Mouse (Mus musculus): ENCODE measurements around the gene Slc25a26. TPM values are rescaled to one million over a fixed set of nuclear protein-coding genes. Genes with fewer than 3 reads are reported as not detected.

The Slc25a26 gene
- polyA plus RNA-seq, 1 experiment, result 5.0 TPM

DNA sequence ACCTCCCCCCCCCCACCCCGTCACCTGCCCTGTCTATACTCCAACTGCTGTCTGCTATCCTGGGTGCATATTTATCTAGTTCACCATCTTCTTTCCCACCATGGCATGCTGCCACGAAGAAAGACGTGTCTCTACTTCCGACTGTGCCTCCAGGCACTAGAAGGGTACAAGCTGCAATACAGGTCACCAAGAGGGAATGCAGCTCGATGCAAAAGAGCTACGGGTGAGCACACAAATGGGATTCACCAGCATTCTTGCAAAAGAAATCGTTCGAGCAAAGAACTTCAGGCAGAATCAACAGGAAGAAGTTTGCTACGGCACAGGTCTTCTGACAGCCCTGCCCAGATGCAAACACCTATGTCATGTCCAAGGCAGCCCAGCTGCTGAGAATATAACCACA is 134.6 kb downstream of the Slc25a26 start:
- Histone ChIP-seq H3K4me3 (ENCODE audit: low read depth, low read length) (no peak overlapping the region), H3K27me3 (ENCODE audit: control insufficient read depth, insufficient read depth, low read length) (no peaks in the 10 kb centered on the region), H3K27ac (ENCODE audit: insufficient read depth, low read depth, low read length) (no peak overlapping the region), H3K36me3 (ENCODE audit: control insufficient read depth, insufficient read depth, low read length) (peaks cover 4% of the 10 kb centered on the region; the same call in 1 of the 2 replicates), H3K4me1 (ENCODE audit: control insufficient read depth, insufficient read depth, insufficient read length, low read length) (peaks cover 16% of the 10 kb centered on the region; the same call in 1 of the 2 replicates)
- TF ChIP-seq CTCF (IDR thresholded peaks at IDR 0.05; ENCODE audit: extremely low read depth, insufficient read length, insufficient replicate concordance, low read depth, low read length), result no peak
- no peak for TF ChIP-seq POLR2A (IDR thresholded peaks at IDR 0.05; ENCODE audit: low read depth, low read length)
- WGBS, result 26% methylated on average over 9 of the region's 9 CpGs

DNA sequence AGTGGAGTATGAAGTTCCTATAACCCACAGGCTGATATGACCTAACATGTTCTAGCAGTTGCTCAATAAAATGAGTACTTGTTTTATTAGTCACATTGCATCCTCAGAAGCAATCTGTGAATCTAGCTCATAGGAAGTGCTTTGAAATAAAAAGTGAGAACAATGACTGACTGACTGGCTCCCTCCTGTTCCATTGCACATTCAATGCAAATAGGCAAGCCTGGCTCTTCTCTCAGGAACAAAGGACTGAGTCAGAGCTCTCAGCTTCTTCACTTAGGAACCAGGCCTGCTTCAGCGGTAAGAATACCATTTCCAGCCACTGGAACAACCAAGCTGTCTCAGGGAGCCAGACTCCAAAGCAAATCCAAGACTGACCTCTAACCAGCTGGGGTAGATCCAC is 135.2 kb downstream of the Slc25a26 start:
- H3K27me3 ChIP-seq (ENCODE audit: control insufficient read depth, insufficient read depth, low read length), result no peaks in the 10 kb centered on the region
- no peak overlapping the region for H3K4me3 ChIP-seq (ENCODE audit: low read depth, low read length)
- H3K27ac ChIP-seq (ENCODE audit: insufficient read depth, low read depth, low read length), result no peak overlapping the region; the same call in 1 of the 2 replicates
- H3K4me1 ChIP-seq (ENCODE audit: control insufficient read depth, insufficient read depth, insufficient read length, low read length), result peaks cover 16% of the 10 kb centered on the region; the same call in 1 of the 2 replicates
- no peaks in the 10 kb centered on the region for H3K36me3 ChIP-seq (ENCODE audit: control insufficient read depth, insufficient read depth, low read length)
- WGBS, result 34% methylated on average over 1 of the region's 1 CpGs
- TF ChIP-seq CTCF (IDR thresholded peaks at IDR 0.05; ENCODE audit: extremely low read depth, insufficient read length, insufficient replicate concordance, low read depth, low read length) (no peak), POLR2A (IDR thresholded peaks at IDR 0.05; ENCODE audit: low read depth, low read length) (no peak)

DNA sequence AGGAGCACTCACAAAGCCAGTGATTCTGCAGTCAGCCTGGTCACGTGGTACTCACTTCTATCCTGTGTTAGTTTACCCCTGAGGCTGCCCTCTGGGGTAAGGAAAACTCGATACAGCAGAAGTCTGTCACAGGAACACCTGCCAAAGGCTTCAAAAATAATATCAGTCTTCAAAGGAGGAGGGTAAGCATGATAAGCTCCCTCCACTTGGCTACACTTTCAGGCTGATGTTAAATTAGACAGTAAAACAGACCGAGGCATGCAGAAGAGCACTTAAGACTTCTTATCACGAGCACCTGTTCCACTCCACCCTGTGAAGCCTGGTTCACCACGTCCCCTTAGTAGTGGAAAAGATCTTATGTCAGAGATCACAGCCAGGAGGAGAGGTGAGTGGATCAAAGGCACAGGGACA is 136.9 kb downstream of the Slc25a26 start:
- no peak overlapping the region for H3K4me3 ChIP-seq (ENCODE audit: low read depth, low read length)
- peak overlapping the region; percentile 49 for H3K27ac ChIP-seq (ENCODE audit: insufficient read depth, low read depth, low read length)
- H3K36me3 ChIP-seq (ENCODE audit: control insufficient read depth, insufficient read depth, low read length), result no peaks in the 10 kb centered on the region
- H3K27me3 ChIP-seq (ENCODE audit: control insufficient read depth, insufficient read depth, low read length), result no peaks in the 10 kb centered on the region
- peaks cover 20% of the 10 kb centered on the region; the same call in 1 of the 2 replicates for H3K4me1 ChIP-seq (ENCODE audit: control insufficient read depth, insufficient read depth, insufficient read length, low read length)
- WGBS, result 23% methylated on average over 5 of the region's 5 CpGs
- no peak for TF ChIP-seq POLR2A (IDR thresholded peaks at IDR 0.05; ENCODE audit: low read depth, low read length)
- no peak for TF ChIP-seq CTCF (IDR thresholded peaks at IDR 0.05; ENCODE audit: extremely low read depth, insufficient read length, insufficient replicate concordance, low read depth, low read length)

DNA sequence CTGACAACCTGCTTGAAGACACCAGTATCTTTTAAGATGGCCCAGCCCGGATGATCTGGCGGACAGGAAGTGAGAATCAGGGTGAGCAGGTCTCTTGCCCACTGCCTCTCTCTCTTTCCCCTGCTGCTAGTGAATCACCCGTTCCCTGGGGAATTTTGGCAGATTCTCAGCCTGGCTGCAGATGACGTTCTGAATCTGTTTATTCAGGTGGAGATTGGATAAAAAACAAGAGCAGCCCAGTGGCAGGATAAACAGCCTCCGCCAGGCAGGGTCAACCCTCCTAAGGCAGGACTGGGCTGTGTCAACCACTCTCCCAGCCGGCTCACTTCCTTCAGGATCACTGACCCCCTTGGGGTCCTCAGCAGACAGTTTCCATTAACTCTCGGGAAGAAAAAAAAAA is 140.2 kb downstream of the Slc25a26 start:
- 25% methylated on average over 7 of the region's 7 CpGs for WGBS
- no peak overlapping the region for H3K27ac ChIP-seq (ENCODE audit: insufficient read depth, low read depth, low read length)
- TF ChIP-seq POLR2A (IDR thresholded peaks at IDR 0.05; ENCODE audit: low read depth, low read length) (no peak), CTCF (IDR thresholded peaks at IDR 0.05; ENCODE audit: extremely low read depth, insufficient read length, insufficient replicate concordance, low read depth, low read length) (no peak)
- no peak overlapping the region for H3K4me3 ChIP-seq (ENCODE audit: low read depth, low read length)
- H3K4me1 ChIP-seq (ENCODE audit: control insufficient read depth, insufficient read depth, insufficient read length, low read length), result peaks cover 28% of the 10 kb centered on the region
- H3K27me3 ChIP-seq (ENCODE audit: control insufficient read depth, insufficient read depth, low read length), result no peaks in the 10 kb centered on the region
- no peaks in the 10 kb centered on the region for H3K36me3 ChIP-seq (ENCODE audit: control insufficient read depth, insufficient read depth, low read length)

DNA sequence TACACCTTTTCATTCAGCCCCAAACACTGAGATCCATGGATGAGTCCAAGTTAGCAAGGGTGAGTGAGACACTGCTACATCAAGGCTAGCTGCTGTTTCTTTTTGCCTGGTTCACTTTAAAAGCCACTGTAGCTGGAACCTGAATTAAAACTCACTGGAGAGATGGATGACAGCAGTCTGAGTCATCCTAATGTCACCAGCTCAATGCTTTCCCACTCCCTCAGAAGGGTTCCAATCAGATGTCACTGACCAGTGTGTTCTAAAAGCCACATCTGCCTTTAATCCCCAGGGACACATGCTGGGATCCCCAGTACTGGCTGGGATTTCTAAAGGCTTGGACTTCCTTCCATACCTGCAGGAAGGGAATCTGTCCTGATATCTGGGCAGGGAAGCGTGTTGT is 141.9 kb downstream of the Slc25a26 start:
- no peak for TF ChIP-seq POLR2A (IDR thresholded peaks at IDR 0.05; ENCODE audit: low read depth, low read length)
- no peak for TF ChIP-seq CTCF (IDR thresholded peaks at IDR 0.05; ENCODE audit: extremely low read depth, insufficient read length, insufficient replicate concordance, low read depth, low read length)
- no peak overlapping the region for H3K27ac ChIP-seq (ENCODE audit: insufficient read depth, low read depth, low read length)
- H3K4me3 ChIP-seq (ENCODE audit: low read depth, low read length), result no peak overlapping the region
- no peaks in the 10 kb centered on the region for H3K36me3 ChIP-seq (ENCODE audit: control insufficient read depth, insufficient read depth, low read length)
- peaks cover 32% of the 10 kb centered on the region for H3K4me1 ChIP-seq (ENCODE audit: control insufficient read depth, insufficient read depth, insufficient read length, low read length)
- WGBS, result 47% methylated on average over 1 of the region's 1 CpGs
- H3K27me3 ChIP-seq (ENCODE audit: control insufficient read depth, insufficient read depth, low read length), result no peaks in the 10 kb centered on the region

DNA sequence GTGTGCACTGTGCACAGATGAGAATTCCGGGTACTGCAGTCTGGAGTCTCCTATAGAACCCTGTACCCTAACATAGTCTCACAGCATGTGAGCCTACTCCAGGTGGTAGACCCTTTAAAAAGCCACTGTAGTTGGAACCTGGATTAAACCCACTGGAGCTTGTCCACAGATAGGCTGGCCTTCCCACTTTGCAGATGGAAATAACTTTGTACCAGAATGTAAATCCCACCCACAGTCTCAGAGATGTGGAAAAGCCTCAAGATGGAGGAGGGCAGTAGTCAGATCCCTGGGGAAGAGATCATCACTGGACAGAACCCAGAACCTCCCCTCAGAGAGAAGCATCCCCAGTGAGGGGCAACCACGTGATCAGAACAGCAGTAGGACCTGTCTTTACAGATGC is 143.9 kb downstream of the Slc25a26 start:
- no peak overlapping the region for H3K27ac ChIP-seq (ENCODE audit: insufficient read depth, low read depth, low read length)
- H3K4me1 ChIP-seq (ENCODE audit: control insufficient read depth, insufficient read depth, insufficient read length, low read length), result peaks cover 44% of the 10 kb centered on the region
- H3K4me3 ChIP-seq (ENCODE audit: low read depth, low read length), result no peak overlapping the region
- no peaks in the 10 kb centered on the region for H3K27me3 ChIP-seq (ENCODE audit: control insufficient read depth, insufficient read depth, low read length)
- WGBS, result 56% methylated on average over 2 of the region's 2 CpGs
- H3K36me3 ChIP-seq (ENCODE audit: control insufficient read depth, insufficient read depth, low read length), result no peaks in the 10 kb centered on the region
- TF ChIP-seq POLR2A (IDR thresholded peaks at IDR 0.05; ENCODE audit: low read depth, low read length), result no peak
- no peak for TF ChIP-seq CTCF (IDR thresholded peaks at IDR 0.05; ENCODE audit: extremely low read depth, insufficient read length, insufficient replicate concordance, low read depth, low read length)

DNA sequence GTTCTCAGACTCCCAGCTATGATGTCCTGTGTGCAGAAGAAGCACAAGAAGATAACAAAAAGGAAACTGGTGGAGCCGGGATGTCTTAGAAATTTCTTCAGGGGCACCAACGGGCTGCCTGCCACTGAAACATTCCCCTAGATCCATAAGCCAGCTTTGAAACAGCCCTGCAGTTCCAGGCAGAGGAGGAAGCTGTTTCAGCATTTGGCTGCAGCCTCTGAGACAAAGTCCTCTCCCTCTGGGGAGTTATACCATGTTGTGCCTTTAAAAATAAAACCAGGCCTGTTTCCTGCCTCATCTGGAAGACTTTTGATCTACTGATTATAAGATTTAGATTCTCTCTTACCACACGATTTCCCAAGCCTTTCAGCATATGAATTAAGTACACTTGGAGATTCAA is 144.5 kb downstream of the Slc25a26 start:
- no peak for TF ChIP-seq POLR2A (IDR thresholded peaks at IDR 0.05; ENCODE audit: low read depth, low read length)
- TF ChIP-seq CTCF (IDR thresholded peaks at IDR 0.05; ENCODE audit: extremely low read depth, insufficient read length, insufficient replicate concordance, low read depth, low read length), result no peak
- Histone ChIP-seq H3K27me3 (ENCODE audit: control insufficient read depth, insufficient read depth, low read length) (no peaks in the 10 kb centered on the region), H3K36me3 (ENCODE audit: control insufficient read depth, insufficient read depth, low read length) (no peaks in the 10 kb centered on the region), H3K4me1 (ENCODE audit: control insufficient read depth, insufficient read depth, insufficient read length, low read length) (peaks cover 47% of the 10 kb centered on the region), H3K4me3 (ENCODE audit: low read depth, low read length) (no peak overlapping the region), H3K27ac (ENCODE audit: insufficient read depth, low read depth, low read length) (no peak overlapping the region)
- 15% methylated on average over 3 of the region's 3 CpGs for WGBS

Measured in small intestine, adult 2 months (tissue).